Mouse (Mus musculus) C2C12 (cell line): ENCODE measurements around the gene Olfr1076.

Experiments
- CEBPB ChIP-seq: IDR thresholded peaks from one replicate; pipeline ENCODE4 v1.6.1; 2011; ENCODE audit warnings: low read depth, mild to moderate bottlenecking, control low read depth, moderate library complexity
- CTCF ChIP-seq: IDR thresholded peaks from one replicate; pipeline ENCODE4 v1.5.1; 2011; ENCODE audit not compliant: control insufficient read depth, insufficient read depth, insufficient read length
- FOSL1 ChIP-seq: IDR thresholded peaks from one replicate; pipeline ENCODE4 v1.8.0; 2011; ENCODE audit warnings: mild to moderate bottlenecking, low read length; ENCODE audit not compliant: poor library complexity, insufficient read depth, severe bottlenecking
- MAX ChIP-seq: IDR thresholded peaks from one replicate; pipeline ENCODE4 v1.6.1; 2011; ENCODE audit warnings: mild to moderate bottlenecking, control low read depth
- MYOD1 ChIP-seq: IDR thresholded peaks from one replicate; pipeline ENCODE4 v1.6.1; 2011; ENCODE audit warnings: low read depth; ENCODE audit not compliant: control insufficient read depth, insufficient read length
- USF1 ChIP-seq: IDR thresholded peaks from one replicate; pipeline ENCODE4 v1.6.1; 2011; ENCODE audit warnings: low read depth, mild to moderate bottlenecking, control low read depth, moderate library complexity

DNA sequence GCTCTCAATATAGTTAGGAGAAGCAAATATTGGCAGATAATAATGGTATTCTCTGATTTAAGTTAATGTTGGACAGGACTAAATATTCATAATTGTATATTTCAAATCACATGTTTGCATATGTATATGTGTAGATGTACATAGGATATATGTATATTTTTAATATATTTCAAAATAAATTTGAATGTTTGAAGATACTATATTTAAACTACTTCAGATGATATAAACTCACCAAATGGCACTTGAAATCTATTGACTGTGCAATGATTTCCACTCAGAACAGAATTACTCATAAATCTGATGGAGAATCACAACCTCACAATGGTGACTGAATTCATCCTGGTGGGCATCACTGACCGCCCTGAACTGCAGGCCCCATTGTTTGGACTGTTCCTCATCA, at the start of gene Olfr1076:
- TF ChIP-seq CTCF (no peak), USF1 (no peak), FOSL1 (no peak), MAX (no peak), MYOD1 (no peak), CEBPB (no peak)
